Mouse (Mus musculus): ENCODE results near the gene Camta1. TPM values are rescaled to one million over a fixed set of nuclear protein-coding genes. Genes with fewer than 3 reads are reported as not detected.
"Not testable (repeated sequence)": the region's sequence is repeated elsewhere in the genome, so short reads cannot be mapped to it uniquely, and the experiment has no call there.

The Camta1 gene
- polyA plus RNA-seq, 3 experiments from 2014 or later: 39.6 to 58.9 (median 48.7) TPM

- ATAC-seq: no peak
Measured at GRCm38 (mm10) chr4:150887903-150888302, 973.8 kb downstream of the Camta1 start.

GRCm38 (mm10) chr4:150882632-150883031 is 979.0 kb downstream of the Camta1 start:
- no peak for ATAC-seq

- ATAC-seq: no peak
Measured at GRCm38 (mm10) chr4:150880364-150880763, 981.3 kb downstream of the Camta1 start.

GRCm38 (mm10) chr4:150879631-150880030 is 982.0 kb downstream of the Camta1 start:
- no peak for ATAC-seq

- no peak for ATAC-seq
Measured at GRCm38 (mm10) chr4:150875393-150875792, 986.3 kb downstream of the Camta1 start.

GRCm38 (mm10) chr4:150874416-150874815 is 987.3 kb downstream of the Camta1 start:
- ATAC-seq: not testable (repeated sequence)

GRCm38 (mm10) chr4:150872681-150873080 is 989.0 kb downstream of the Camta1 start:
- ATAC-seq: no peak

GRCm38 (mm10) chr4:150872139-150872651 is 989.5 kb downstream of the Camta1 start:
- no peak for ATAC-seq

- no peak for ATAC-seq
Measured at GRCm38 (mm10) chr4:150871392-150872138, 990.1 kb downstream of the Camta1 start.

GRCm38 (mm10) chr4:150870963-150871391 is 990.7 kb downstream of the Camta1 start:
- no peak for ATAC-seq

GRCm38 (mm10) chr4:150869276-150870197 is 992.1 kb downstream of the Camta1 start:
- no peak for ATAC-seq

- no peak for ATAC-seq
Measured at GRCm38 (mm10) chr4:150868859-150869258, 992.8 kb downstream of the Camta1 start.

GRCm38 (mm10) chr4:150868161-150868560 is 993.5 kb downstream of the Camta1 start:
- ATAC-seq: no peak

Other genes starting within 250 kb of the Camta1 start
- 10 to 100 TPM; 28.1 to 33.8 (median 33.5) TPM for gene Dnajc11, start 71.8 kb upstream of the Camta1 start, polyA plus RNA-seq (2017; shearing (Covaris generic))
- gene Thap3, start 127.1 kb upstream of the Camta1 start, polyA plus RNA-seq (2017; shearing (Covaris generic)): 100 to 1,000 TPM; 107 to 167 (median 117) TPM
- 1 to 10 TPM; 3.2 to 4.6 (median 4.2) TPM for gene Phf13, start 134.4 kb upstream of the Camta1 start, polyA plus RNA-seq (2017; shearing (Covaris generic))
- 1 to 10 TPM; 3.0 to 4.2 (median 3.6) TPM for gene Klhl21, start 146.9 kb upstream of the Camta1 start, polyA plus RNA-seq (2017; shearing (Covaris generic))
- 10 to 100 TPM; 16.2 to 26.3 (median 18.9) TPM for gene Zbtb48, start 165.8 kb upstream of the Camta1 start, polyA plus RNA-seq (2017; shearing (Covaris generic))
- gene Tas1r1, start 176.7 kb upstream of the Camta1 start, polyA plus RNA-seq (2017; shearing (Covaris generic)): not detected
- gene Nol9, start 177.4 kb upstream of the Camta1 start, polyA plus RNA-seq (2017; shearing (Covaris generic)): 10 to 100 TPM in 2 of 3 experiments, 1 to 10 TPM in 1; 7.7 to 22.5 (median 10.2) TPM
- gene Plekhg5, start 210.6 kb upstream of the Camta1 start, polyA plus RNA-seq (2017; shearing (Covaris generic)): 1 to 10 TPM; 2.5 to 3.7 (median 2.9) TPM

All from inflammation-experienced regulatory T-cells, adult 6 months (primary cell).